18 mouse cellular contexts compared by ENCODE assay signal in genomic region chr12:5955564-5955963, GRCm38 (mm10).
DNase-seq lines count a peak whose midpoint lies in the region; ATAC-seq and TF ChIP-seq lines count a peak whose summit lies in the region.
"Had no signal": no experiment of that assay in that cellular context is flagged by ENCODE, and none has a peak within 500 bp of the region (broad histone marks: within the 10 kb centered on the region; RNA-seq: fewer than 3 reads in every experiment).

No protein-coding gene starts in this region.

- 58% methylated on average over 5 of the region's 5 CpGs for WGBS in kidney, embryonic 16.5 days
- 68% methylated on average over 5 of the region's 5 CpGs for WGBS in liver, postnatal 0 days (ENCODE audit: insufficient replicate concordance)

- H3K36me3 ChIP-seq in kidney, embryonic 16.5 days (ENCODE audit: insufficient read depth, low read length) = no peaks in the 10 kb centered on the region
- no peaks in the 10 kb centered on the region for H3K36me3 ChIP-seq in liver, postnatal 0 days (replicated peaks; ENCODE audit: insufficient read depth, low read length)
- H3K36me3 ChIP-seq: embryonic facial prominence, embryonic 10.5 days; heart, embryonic 15.5 days; hindbrain, embryonic 13.5 days had no signal

- H3K27ac ChIP-seq in kidney, embryonic 16.5 days (ENCODE audit: low read length) = no peak overlapping the region; the same call in 1 of the 2 replicates
- no peak overlapping the region for H3K27ac ChIP-seq in liver, postnatal 0 days (ENCODE audit: low read depth)
- H3K27ac ChIP-seq: embryonic facial prominence, embryonic 10.5 days; heart, embryonic 15.5 days; hindbrain, embryonic 13.5 days had no signal

- no peak for TF ChIP-seq CTCF in liver, postnatal 0 days (IDR thresholded peaks at IDR 0.05; ENCODE audit: low read depth)

- H3K9me3 ChIP-seq in kidney, embryonic 16.5 days (ENCODE audit: low read length) = no peaks in the 10 kb centered on the region
- H3K9me3 ChIP-seq in liver, postnatal 0 days (ENCODE audit: low read length) = no peaks in the 10 kb centered on the region; the same call in 1 of the 2 replicates
- H3K9me3 ChIP-seq: embryonic facial prominence, embryonic 10.5 days; heart, embryonic 15.5 days; hindbrain, embryonic 13.5 days had no signal

- H3K4me1 ChIP-seq in kidney, embryonic 16.5 days (ENCODE audit: insufficient read depth, low read length) = no peaks in the 10 kb centered on the region
- H3K4me1 ChIP-seq in liver, postnatal 0 days (ENCODE audit: insufficient read depth) = no peaks in the 10 kb centered on the region
- H3K4me1 ChIP-seq: embryonic facial prominence, embryonic 10.5 days; heart, embryonic 15.5 days; hindbrain, embryonic 13.5 days had no signal

- no peak for TF ChIP-seq EP300 in liver, postnatal 0 days (IDR thresholded peaks at IDR 0.05; ENCODE audit: low read depth)

- peak; percentile 97 for ATAC-seq in kidney, embryonic 16.5 days (ENCODE audit: low FRiP score, low TSS enrichment)
- no peak for ATAC-seq in liver, postnatal 0 days
- ATAC-seq: forebrain, embryonic 14.5 days had no signal

- peak; percentile 3 to 15 for DNase-seq in kidney, adult 8-10 months
- no peak for DNase-seq in kidney, adult 18-20 months
- peak; percentile 11 to 23 for DNase-seq in kidney, postnatal 36 days
- DNase-seq in spleen, postnatal 14 days (ENCODE audit: low spot score in 2 of 2) = no peak
- DNase-seq in thymus, postnatal 14 days = no peak
- DNase-seq in liver, postnatal 0 days = no peak
- DNase-seq: cerebellum, adult 18-20 months; cerebellum, adult 9-11 months; cerebellum, postnatal 36 days; gastrocnemius, postnatal 10 days; heart, adult 18-20 months; heart, postnatal 14 days had no signal

- H3K4me3 ChIP-seq in kidney, embryonic 16.5 days (ENCODE audit: low read length) = no peak overlapping the region
- no peak overlapping the region for H3K4me3 ChIP-seq in liver, postnatal 0 days (ENCODE audit: low read depth, low read length)
- H3K4me3 ChIP-seq: embryonic facial prominence, embryonic 10.5 days; heart, embryonic 15.5 days; hindbrain, embryonic 13.5 days had no signal

- no peaks in the 10 kb centered on the region for H3K27me3 ChIP-seq in kidney, embryonic 16.5 days (ENCODE audit: insufficient read depth, low read length)
- H3K27me3 ChIP-seq in liver, postnatal 0 days (ENCODE audit: insufficient read depth, low read length) = no peaks in the 10 kb centered on the region
- H3K27me3 ChIP-seq: heart, embryonic 15.5 days; hindbrain, embryonic 13.5 days had no signal

- no peak overlapping the region for H3K9ac ChIP-seq in kidney, embryonic 16.5 days (replicated peaks; ENCODE audit: low read length)
- H3K9ac ChIP-seq in liver, postnatal 0 days (replicated peaks) = no peak overlapping the region
- H3K9ac ChIP-seq: heart, embryonic 15.5 days; hindbrain, embryonic 13.5 days had no signal

- no peak overlapping the region for H3K4me2 ChIP-seq in kidney, embryonic 16.5 days (replicated peaks; ENCODE audit: low read depth, low read length)
- no peak overlapping the region for H3K4me2 ChIP-seq in liver, postnatal 0 days (ENCODE audit: low read depth, low read length)
- H3K4me2 ChIP-seq: heart, embryonic 11.5 days; heart, embryonic 15.5 days; hindbrain, embryonic 13.5 days had no signal

Comparison
In these comparisons a context has a peak if more than half of its experiments do, and no peak if none do; other contexts are left out.
1. DNase-seq: peak in kidney, adult 8-10 months (2 of 2) and kidney, postnatal 36 days (2 of 2); none in kidney, adult 18-20 months (single experiment), spleen, postnatal 14 days (0 of 2), thymus, postnatal 14 days (single experiment) and liver, postnatal 0 days (single experiment).